Mouse (Mus musculus): ENCODE data around the gene 1700024P04Rik.
"Not testable (repeated sequence)": the region's sequence is repeated elsewhere in the genome, so short reads cannot be mapped to it uniquely, and the experiment has no call there.

Gene 1700024P04Rik

GRCm38 (mm10) chr13:98984465-98984864 is at the start of gene 1700024P04Rik:
Gene 1700024P04Rik, minus strand, starts transcription at chr13:98984565.
- DNase-seq (ENCODE audit: low read depth in 1 of 2, low spot score in 2 of 2): no peak

GRCm38 (mm10) chr13:99031223-99032216 is 47.2 kb upstream of the 1700024P04Rik start:
- no peak for DNase-seq (ENCODE audit: low read depth in 1 of 2, low spot score in 2 of 2)

DNA sequence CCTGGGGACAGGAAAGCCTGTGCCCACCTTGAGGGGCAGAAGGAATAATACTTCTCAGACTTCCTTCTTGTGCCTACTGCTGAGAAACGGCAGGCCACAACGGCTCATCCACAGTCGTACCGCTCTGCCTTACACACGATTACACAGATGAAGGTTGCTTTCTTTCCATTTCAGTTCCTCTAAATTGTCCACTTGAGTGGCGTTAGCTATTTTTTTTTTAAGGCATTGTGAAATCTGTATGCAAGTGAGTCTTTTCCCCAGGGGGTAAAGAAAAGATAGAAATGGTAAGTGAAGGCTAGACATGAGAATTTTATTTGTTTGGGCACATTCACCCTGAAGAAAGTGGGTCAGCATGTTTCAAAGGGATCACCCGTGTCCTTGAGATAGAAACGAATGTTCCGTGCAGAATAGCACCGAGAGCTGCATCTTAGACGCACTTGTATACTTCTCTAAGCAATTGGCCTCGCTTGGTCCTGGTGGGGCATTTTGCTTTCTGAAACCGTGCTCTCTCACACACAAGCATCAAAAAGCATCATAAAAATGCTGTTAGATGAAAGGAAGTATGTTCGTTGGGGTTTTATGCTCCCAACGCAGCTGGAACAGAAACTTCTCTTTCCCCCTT is 46.3 kb upstream of the 1700024P04Rik start:
- DNase-seq (ENCODE audit: low read depth in 1 of 2, low spot score in 2 of 2): no peak

GRCm38 (mm10) chr13:99025268-99025667 is 40.9 kb upstream of the 1700024P04Rik start:
- DNase-seq (ENCODE audit: low read depth in 1 of 2, low spot score in 2 of 2): no peak

- DNase-seq (ENCODE audit: low read depth in 1 of 2, low spot score in 2 of 2): no peak
Observed at GRCm38 (mm10) chr13:99022036-99022435, 37.7 kb upstream of the 1700024P04Rik start.

GRCm38 (mm10) chr13:99021181-99021580 is 36.8 kb upstream of the 1700024P04Rik start:
- DNase-seq (ENCODE audit: low read depth in 1 of 2, low spot score in 2 of 2): no peak

- DNase-seq (ENCODE audit: low read depth in 1 of 2, low spot score in 2 of 2): no peak
Observed at GRCm38 (mm10) chr13:99019831-99020669, 35.7 kb upstream of the 1700024P04Rik start.

GRCm38 (mm10) chr13:99018526-99019201 is 34.3 kb upstream of the 1700024P04Rik start:
- DNase-seq (ENCODE audit: low read depth in 1 of 2, low spot score in 2 of 2): no peak

DNA sequence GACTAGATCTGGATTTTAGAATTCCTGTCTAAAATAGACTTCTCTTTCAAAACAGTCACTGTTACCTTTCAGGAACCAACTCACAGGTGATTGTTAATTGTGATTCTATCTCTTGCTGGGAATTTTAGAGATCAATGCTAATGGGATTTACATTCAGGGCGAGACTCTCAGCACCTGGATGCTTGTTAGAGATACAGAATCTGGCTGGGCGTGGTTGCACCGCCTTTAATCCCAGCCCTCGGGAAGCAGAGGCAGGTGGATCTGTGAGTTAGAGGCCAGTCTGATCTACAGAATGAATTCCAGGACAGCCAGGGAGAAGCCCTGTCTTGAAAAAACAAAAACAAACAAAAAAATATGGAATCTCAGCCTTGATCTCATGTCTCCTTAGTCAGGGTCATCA is 32.3 kb upstream of the 1700024P04Rik start:
- DNase-seq (ENCODE audit: low read depth in 1 of 2, low spot score in 2 of 2): no peak

GRCm38 (mm10) chr13:99012891-99013290 is 28.5 kb upstream of the 1700024P04Rik start:
- no peak for DNase-seq (ENCODE audit: low read depth in 1 of 2, low spot score in 2 of 2)

- DNase-seq (ENCODE audit: low read depth in 1 of 2, low spot score in 2 of 2): no peak
Observed at GRCm38 (mm10) chr13:99008013-99008412, 23.6 kb upstream of the 1700024P04Rik start.

- no peak for DNase-seq (ENCODE audit: low read depth in 1 of 2, low spot score in 2 of 2)
Observed at GRCm38 (mm10) chr13:99006389-99007099, 22.2 kb upstream of the 1700024P04Rik start.

- DNase-seq (ENCODE audit: low read depth in 1 of 2, low spot score in 2 of 2): not testable (repeated sequence)
Observed at GRCm38 (mm10) chr13:99001652-99002051, 17.3 kb upstream of the 1700024P04Rik start.

DNA sequence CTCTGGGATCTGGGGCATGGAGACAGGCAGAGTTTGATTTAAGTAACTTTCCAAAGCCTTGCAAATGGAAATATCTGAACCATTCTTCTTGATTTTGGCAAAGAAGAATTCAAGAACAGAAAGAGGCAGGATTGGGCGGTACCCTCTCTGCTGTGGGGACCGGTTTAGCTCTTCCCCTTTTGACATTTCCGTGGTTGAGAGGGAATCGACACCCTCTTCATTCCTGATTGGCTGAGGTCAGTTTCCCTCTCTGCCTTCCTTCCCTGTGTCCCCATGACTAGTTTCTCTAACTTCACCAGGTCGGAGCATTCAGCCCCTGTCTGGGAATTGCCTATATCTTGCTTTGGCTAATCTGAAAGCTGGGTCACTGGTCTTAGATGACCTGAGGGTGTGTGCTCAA is 12.7 kb upstream of the 1700024P04Rik start:
- DNase-seq (ENCODE audit: low read depth in 1 of 2, low spot score in 2 of 2): peak in 1 of 2 experiments; percentile 9

DNA sequence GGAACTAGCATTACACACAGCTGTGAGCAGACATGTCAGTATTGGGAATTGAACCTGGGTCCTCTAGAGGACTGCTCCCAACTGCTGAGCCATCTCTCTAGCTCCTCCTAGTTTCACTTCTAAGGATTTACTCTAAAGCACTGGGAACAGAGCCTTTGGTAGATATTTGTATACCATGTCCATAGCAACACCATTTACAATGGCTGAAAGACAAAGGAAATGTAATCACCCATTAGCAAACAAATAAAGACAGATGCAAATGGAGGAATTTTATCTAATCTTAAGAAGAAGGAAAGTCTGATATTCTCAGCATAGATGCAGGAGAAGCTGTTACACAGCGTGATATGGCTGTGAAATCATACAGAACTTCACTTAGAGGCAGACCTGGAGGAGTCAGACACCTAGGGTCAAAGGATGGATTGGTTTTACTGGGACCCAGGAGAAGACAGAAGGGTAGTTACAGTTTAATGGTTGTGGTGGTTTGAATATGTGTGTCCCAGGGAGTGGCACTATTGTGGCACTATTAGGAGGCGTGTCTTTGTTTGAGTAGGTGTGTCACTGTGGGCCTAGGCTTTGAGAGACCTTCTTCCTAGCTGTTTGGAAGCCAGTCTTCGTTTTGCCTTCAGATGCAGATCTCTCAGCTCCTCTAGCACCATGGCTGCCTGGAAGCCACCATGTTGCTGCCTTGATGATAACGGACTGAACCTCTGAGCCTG is 7.1 kb downstream of the 1700024P04Rik start:
- no peak for DNase-seq (ENCODE audit: low read depth in 1 of 2, low spot score in 2 of 2)

DNA sequence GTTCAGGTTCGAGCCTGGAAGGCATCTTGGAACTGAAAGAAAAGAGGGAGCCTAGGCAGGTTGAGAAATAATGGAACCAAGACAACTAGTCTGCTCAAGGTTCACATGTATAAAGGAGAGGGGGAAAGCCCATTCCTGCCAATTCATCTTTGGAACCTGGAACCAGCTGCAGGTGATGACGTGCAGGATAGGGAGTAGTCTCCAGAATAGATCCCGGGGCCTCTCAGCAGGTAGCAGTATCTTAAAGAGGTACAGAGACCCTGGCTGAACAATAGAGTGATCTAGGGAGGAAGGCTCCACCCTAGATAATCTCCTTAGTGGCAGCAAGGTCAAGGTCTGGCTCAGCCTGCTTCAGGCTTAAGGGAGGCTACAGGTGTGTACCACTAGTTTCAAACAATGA is 8.3 kb downstream of the 1700024P04Rik start:
- DNase-seq (ENCODE audit: low read depth in 1 of 2, low spot score in 2 of 2): not testable (repeated sequence)

- DNase-seq (ENCODE audit: low read depth in 1 of 2, low spot score in 2 of 2): no peak
Observed at GRCm38 (mm10) chr13:98972090-98972489, 12.3 kb downstream of the 1700024P04Rik start.

DNA sequence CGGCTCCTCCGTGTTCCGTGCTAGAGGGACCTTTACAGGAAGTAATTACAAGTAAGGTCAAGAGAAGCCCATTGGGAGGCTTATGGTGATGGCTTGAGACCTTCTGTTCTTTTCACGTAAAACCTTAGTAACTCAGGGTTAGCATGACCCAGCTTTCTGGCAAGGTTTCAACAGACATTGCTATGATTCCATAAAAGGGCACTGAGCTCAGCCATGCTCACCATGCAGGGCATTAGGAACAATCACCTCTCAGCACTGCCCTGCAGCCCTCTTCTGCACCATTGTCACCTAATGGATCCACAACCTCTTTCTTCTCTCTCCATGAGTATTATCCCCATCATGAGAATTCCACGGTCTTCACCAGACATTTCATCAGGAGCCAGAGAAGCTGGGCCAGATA is 12.7 kb downstream of the 1700024P04Rik start:
- DNase-seq (ENCODE audit: low read depth in 1 of 2, low spot score in 2 of 2): no peak

GRCm38 (mm10) chr13:98968517-98968916 is 15.8 kb downstream of the 1700024P04Rik start:
- DNase-seq (ENCODE audit: low read depth in 1 of 2, low spot score in 2 of 2): no peak
